Mouse (Mus musculus): ENCODE results near the gene Tas2r139. TPM values are rescaled to one million over a fixed set of nuclear protein-coding genes. Genes with fewer than 3 reads are reported as not detected.
A peak's percentile ranks its signal among the peaks of the same experiment; 100 is the strongest.

Tas2r139 gene
- total and polyA plus RNA-seq, 3 experiments: not detected

DNA sequence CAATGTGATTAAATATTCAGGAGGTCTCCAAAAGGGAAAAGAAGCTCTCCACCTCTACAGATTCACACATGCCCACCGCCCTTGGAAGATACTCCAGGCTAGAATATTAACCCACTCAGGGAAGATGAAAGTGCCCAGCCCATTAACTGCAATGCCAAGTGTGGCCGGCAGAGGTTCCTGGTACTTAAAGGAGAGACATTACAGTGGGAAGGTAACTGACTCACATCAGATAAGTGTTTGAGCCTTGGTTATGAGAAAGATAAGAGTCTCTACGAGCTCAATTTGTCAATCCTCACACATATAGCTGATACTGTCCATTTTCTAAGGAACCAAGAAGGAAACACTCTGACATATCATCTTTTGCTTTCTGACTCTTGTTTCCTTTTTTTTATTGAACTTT, 45.5 kb downstream of the Tas2r139 start (continued):
- TF ChIP-seq MEF2A (IDR thresholded peaks at IDR 0.05; ENCODE audit: extremely low read depth, insufficient replicate concordance, low read depth, low read length, poor library complexity, severe bottlenecking): no peak
- TF ChIP-seq POLR2A (IDR thresholded peaks at IDR 0.05; ENCODE audit: control insufficient read depth in 1 of 2, insufficient read depth in 1 of 2, low read depth in 1 of 2, low read length in 2 of 2, poor library complexity in 1 of 2): no peak
- no peak for TF ChIP-seq RCOR1 (IDR thresholded peaks at IDR 0.05; ENCODE audit: low read depth, low read length)
- TF ChIP-seq USF2 (IDR thresholded peaks at IDR 0.05; ENCODE audit: borderline replicate concordance in 1 of 2, insufficient read depth in 1 of 2, low read depth in 1 of 2, low read length in 2 of 2): no peak
- TF ChIP-seq MXI1 (IDR thresholded peaks at IDR 0.05; ENCODE audit: low read depth, low read length): no peak
- TF ChIP-seq BHLHE40 (IDR thresholded peaks at IDR 0.05; ENCODE audit: borderline replicate concordance, low read depth, low read length): no peak
- no peak for TF ChIP-seq MYB (IDR thresholded peaks at IDR 0.05; ENCODE audit: low read depth, low read length)
- peak; percentile 27 for TF ChIP-seq RAD21 (IDR thresholded peaks at IDR 0.05; ENCODE audit: low read depth, low read length)
- TF ChIP-seq ELF1 (IDR thresholded peaks at IDR 0.05; ENCODE audit: low read depth, low read length): no peak
- TF ChIP-seq ZC3H11A (IDR thresholded peaks at IDR 0.05; ENCODE audit: low read depth, low read length): no peak
- no peak for TF ChIP-seq USF1 (IDR thresholded peaks at IDR 0.05; ENCODE audit: low read depth, low read length)
- TF ChIP-seq NRF1 (IDR thresholded peaks at IDR 0.05; ENCODE audit: insufficient read depth, low read depth, low read length, poor library complexity, severe bottlenecking): no peak
- TF ChIP-seq E2F4 (IDR thresholded peaks at IDR 0.05; ENCODE audit: borderline replicate concordance, low read depth, low read length): no peak

Other genes starting within 250 kb of the Tas2r139 start
- not detected in 2 replicates for gene Sval1, start 189.3 kb upstream of the Tas2r139 start, total RNA-seq (2012; rRNA removed)
- gene Sval1, start 189.3 kb upstream of the Tas2r139 start, polyA plus RNA-seq (2012; ENCODE audit: insufficient read depth in 1 of 2, insufficient read length in 2 of 2, low read depth in 1 of 2, low replicate concordance in 2 of 2, missing spikeins in 1 of 2): not detected
- not detected in 2 replicates for gene Sval3, start 172.8 kb upstream of the Tas2r139 start, total RNA-seq (2012; rRNA removed)
- gene Sval3, start 172.8 kb upstream of the Tas2r139 start, polyA plus RNA-seq (2012; ENCODE audit: insufficient read depth in 1 of 2, insufficient read length in 2 of 2, low read depth in 1 of 2, low replicate concordance in 2 of 2, missing spikeins in 1 of 2): not detected
- not detected in 2 replicates for gene Sva, start 102.5 kb upstream of the Tas2r139 start, total RNA-seq (2012; rRNA removed)
- gene Sva, start 102.5 kb upstream of the Tas2r139 start, polyA plus RNA-seq (2012; ENCODE audit: insufficient read depth in 1 of 2, insufficient read length in 2 of 2, low read depth in 1 of 2, low replicate concordance in 2 of 2, missing spikeins in 1 of 2): not detected
- gene Tas2r144, start 74.4 kb downstream of the Tas2r139 start, total RNA-seq (2012; rRNA removed): not detected in 2 replicates
- gene Tas2r144, start 74.4 kb downstream of the Tas2r139 start, polyA plus RNA-seq (2012; ENCODE audit: insufficient read depth in 1 of 2, insufficient read length in 2 of 2, low read depth in 1 of 2, low replicate concordance in 2 of 2, missing spikeins in 1 of 2): not detected
- gene Gstk1, start 105.0 kb downstream of the Tas2r139 start, total RNA-seq (2012; rRNA removed): 1.2 and 1.4 TPM in 2 replicates
- gene Gstk1, start 105.0 kb downstream of the Tas2r139 start, polyA plus RNA-seq (2012; ENCODE audit: insufficient read depth in 1 of 2, insufficient read length in 2 of 2, low read depth in 1 of 2, low replicate concordance in 2 of 2, missing spikeins in 1 of 2): 1 to 10 TPM in 1 of 2 experiments, not detected in 1; 1.2 TPM
- not detected in 2 replicates for gene Tmem139, start 121.0 kb downstream of the Tas2r139 start, total RNA-seq (2012; rRNA removed)
- gene Tmem139, start 121.0 kb downstream of the Tas2r139 start, polyA plus RNA-seq (2012; ENCODE audit: insufficient read depth in 1 of 2, insufficient read length in 2 of 2, low read depth in 1 of 2, low replicate concordance in 2 of 2, missing spikeins in 1 of 2): under 1 TPM in 1 of 2 experiments, not detected in 1; 0.08 TPM
- gene Casp2, start 124.0 kb downstream of the Tas2r139 start, total RNA-seq (2012; rRNA removed): 21.3 and 22.2 TPM in 2 replicates
- 10 to 100 TPM in 1 of 2 experiments, not detected in 1; 42.3 TPM for gene Casp2, start 124.0 kb downstream of the Tas2r139 start, polyA plus RNA-seq (2012; ENCODE audit: insufficient read depth in 1 of 2, insufficient read length in 2 of 2, low read depth in 1 of 2, low replicate concordance in 2 of 2, missing spikeins in 1 of 2)
- 0.04 and 0.10 TPM in 2 replicates for gene Clcn1, start 145.7 kb downstream of the Tas2r139 start, total RNA-seq (2012; rRNA removed)
- gene Clcn1, start 145.7 kb downstream of the Tas2r139 start, polyA plus RNA-seq (2012; ENCODE audit: insufficient read depth in 1 of 2, insufficient read length in 2 of 2, low read depth in 1 of 2, low replicate concordance in 2 of 2, missing spikeins in 1 of 2): under 1 TPM in 1 of 2 experiments, not detected in 1; 0.22 TPM
- not detected in 2 replicates for gene Fam131b, start 183.7 kb downstream of the Tas2r139 start, total RNA-seq (2012; rRNA removed)
- under 1 TPM in 1 of 2 experiments, not detected in 1; 0.06 TPM for gene Fam131b, start 183.7 kb downstream of the Tas2r139 start, polyA plus RNA-seq (2012; ENCODE audit: insufficient read depth in 1 of 2, insufficient read length in 2 of 2, low read depth in 1 of 2, low replicate concordance in 2 of 2, missing spikeins in 1 of 2)
- 7.0 and 7.5 TPM in 2 replicates for gene Zyx, start 208.7 kb downstream of the Tas2r139 start, total RNA-seq (2012; rRNA removed)
- 10 to 100 TPM in 1 of 2 experiments, not detected in 1; 48.4 TPM for gene Zyx, start 208.7 kb downstream of the Tas2r139 start, polyA plus RNA-seq (2012; ENCODE audit: insufficient read depth in 1 of 2, insufficient read length in 2 of 2, low read depth in 1 of 2, low replicate concordance in 2 of 2, missing spikeins in 1 of 2)
- not detected in 2 replicates for gene Epha1, start 232.3 kb downstream of the Tas2r139 start, total RNA-seq (2012; rRNA removed)
- gene Epha1, start 232.3 kb downstream of the Tas2r139 start, polyA plus RNA-seq (2012; ENCODE audit: insufficient read depth in 1 of 2, insufficient read length in 2 of 2, low read depth in 1 of 2, low replicate concordance in 2 of 2, missing spikeins in 1 of 2): under 1 TPM in 1 of 2 experiments, not detected in 1; 0.04 TPM

All from MEL (cell line).